Mouse (Mus musculus) embryonic facial prominence, embryonic 15.5 days (tissue): ENCODE results near the gene Pnmt. TPM values are rescaled to one million over a fixed set of nuclear protein-coding genes. Genes with fewer than 3 reads are reported as not detected.

Source experiments
- ATAC-seq: fragments of 200-750 bp; cut with Nextera tagmentation; 2 replicates; pipeline ENCODE4 v1.8.0; 2017; ENCODE audit warnings: low read depth, moderate TSS enrichment; ENCODE audit not compliant: insufficient number of reproducible peaks, low FRiP score, low TSS enrichment
- H3K27ac ChIP-seq: fragments of 300-500 bp; sonication (generic); replicated peaks from 2 replicates; pipeline ENCODE4 v1.5.1; 2015; ENCODE audit warnings: mild to moderate bottlenecking, inconsistent platforms
- H3K27me3 ChIP-seq: fragments of 300-500 bp; sonication (generic); 2 replicates; pipeline ENCODE4 v1.6.1; 2015; ENCODE audit warnings: inconsistent platforms
- H3K36me3 ChIP-seq: fragments of 300-500 bp; sonication (generic); 2 replicates; pipeline ENCODE4 v1.6.1; 2015; ENCODE audit warnings: mild to moderate bottlenecking, inconsistent platforms
- H3K4me1 ChIP-seq: fragments of 300-500 bp; sonication (generic); 2 replicates; pipeline ENCODE4 v1.6.1; 2015; ENCODE audit warnings: inconsistent platforms
- H3K4me2 ChIP-seq: fragments of 300-500 bp; sonication (generic); replicated peaks from 2 replicates; pipeline ENCODE4 v1.6.1; 2015; ENCODE audit warnings: mild to moderate bottlenecking, inconsistent platforms
- H3K4me3 ChIP-seq: fragments of 300-500 bp; sonication (generic); replicated peaks from 2 replicates; pipeline ENCODE4 v1.5.1; 2015; ENCODE audit warnings: mild to moderate bottlenecking, inconsistent platforms
- H3K9ac ChIP-seq: fragments of 300-500 bp; sonication (generic); 2 replicates; pipeline ENCODE4 v1.6.1; 2015; ENCODE audit warnings: inconsistent platforms
- H3K9me3 ChIP-seq: fragments of 300-500 bp; sonication (generic); replicated peaks from 2 replicates; pipeline ENCODE4 v1.6.1; 2016; ENCODE audit warnings: inconsistent platforms
- WGBS: fragments of 180-500 bp; shearing (Covaris S2); methylation state at CpG from one replicate; pipeline ENCODE4 v1.1.7; 2015; 5-methylcytosine and 5-hydroxymethylcytosine counted together
- polyA plus RNA-seq: library from polyadenylated mRNA; unstranded; fragments of >200 nt; fragmentation: Nextera tagmentation; extraction: Ambion mirVana; gene quantifications from 2 replicates; pipeline ENCODE4 v1.2.1, GENCODE M21; 2015

Gene Pnmt
- polyA plus RNA-seq, 1 experiment from 2014 or later, result 0.56 TPM

DNA sequence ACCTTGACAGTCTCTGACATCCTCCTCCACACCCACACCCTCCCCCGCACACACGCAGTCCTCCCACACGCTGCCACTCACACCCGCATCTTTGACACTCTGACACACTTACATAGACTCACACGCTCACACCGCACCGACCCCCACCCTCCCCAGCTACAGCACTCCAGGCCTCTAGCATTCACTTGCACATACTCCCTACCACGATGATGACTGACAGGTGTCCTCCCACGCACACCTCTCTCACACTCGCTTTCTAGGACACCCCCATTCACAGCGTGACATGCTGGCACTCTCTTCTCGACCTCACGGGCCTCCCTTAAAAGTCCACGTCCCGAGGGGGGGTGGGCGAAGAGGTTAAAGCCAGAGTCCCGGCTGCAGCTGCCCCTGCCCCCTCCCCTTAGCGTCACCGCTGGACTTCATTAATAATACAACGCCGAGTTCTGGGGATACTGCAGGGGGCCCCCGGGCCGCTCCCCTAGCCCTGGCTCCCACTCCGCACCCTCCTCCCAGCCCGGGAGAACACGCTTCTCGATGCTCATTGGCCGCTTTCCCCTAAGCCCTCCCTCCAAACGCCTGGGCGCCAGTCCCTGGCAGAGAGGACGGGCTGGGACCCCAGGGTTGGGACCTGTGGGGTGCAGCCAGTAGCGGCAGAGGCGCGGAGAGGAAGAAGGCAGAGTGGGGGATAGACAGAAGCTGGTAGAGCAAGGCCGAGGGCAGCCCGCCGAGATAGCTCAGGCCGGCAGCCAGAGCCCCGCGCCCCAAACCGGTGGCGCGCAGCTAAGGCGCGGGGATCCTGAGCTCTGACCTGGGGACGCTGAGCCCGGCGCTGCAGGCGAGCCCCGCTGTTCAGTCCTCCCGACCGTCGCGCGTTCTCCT lies 37.9 kb upstream of the Pnmt start, which contains the start of gene Ppp1r1b:
Gene Ppp1r1b (plus strand): TSS at position 322 of the 879 bp plus-strand sequence.
- Histone ChIP-seq H3K4me1 (peaks cover 16% of the 10 kb centered on the region), H3K36me3 (no peaks in the 10 kb centered on the region), H3K4me3 (peak within 1 kb of the TSS; percentile 52), H3K9me3 (no peaks in the 10 kb centered on the region), H3K27me3 (peaks cover 93% of the 10 kb centered on the region), H3K9ac (peak within 1 kb of the TSS; percentile 12), H3K27ac (no peak within 1 kb of the TSS), H3K4me2 (peak within 1 kb of the TSS; percentile 97)
- WGBS, result under 1% methylated on average over 55 of the region's 55 CpGs
- ATAC-seq, result no peak

DNA sequence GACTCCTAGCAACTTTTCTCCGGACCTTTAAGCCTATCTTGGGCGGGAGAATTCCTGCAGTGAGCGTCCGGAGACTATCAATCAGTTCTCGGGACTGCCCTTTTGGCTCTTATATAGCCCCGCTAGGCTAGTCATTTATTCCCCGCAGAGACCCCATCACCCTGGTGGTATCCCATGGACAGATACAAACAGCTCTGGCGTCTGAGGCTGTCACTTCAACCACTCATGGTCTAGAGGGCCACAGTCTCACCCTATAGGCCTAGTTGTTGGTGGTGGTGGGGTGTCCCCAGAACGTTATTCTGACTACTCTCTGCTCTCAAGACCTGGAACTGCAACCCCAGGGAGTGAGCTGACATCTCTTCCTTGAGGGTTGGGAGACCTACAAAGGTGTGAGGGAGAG lies 36.9 kb upstream of the Pnmt start:
- Histone ChIP-seq H3K9ac (no peak overlapping the region), H3K36me3 (no peaks in the 10 kb centered on the region), H3K27me3 (peaks cover 89% of the 10 kb centered on the region), H3K4me3 (peak overlapping the region; percentile 52), H3K4me1 (peaks cover 16% of the 10 kb centered on the region), H3K4me2 (peak overlapping the region; percentile 97), H3K27ac (no peak overlapping the region), H3K9me3 (no peaks in the 10 kb centered on the region)
- 10% methylated on average over 9 of the region's 9 CpGs for WGBS
- no peak for ATAC-seq

DNA sequence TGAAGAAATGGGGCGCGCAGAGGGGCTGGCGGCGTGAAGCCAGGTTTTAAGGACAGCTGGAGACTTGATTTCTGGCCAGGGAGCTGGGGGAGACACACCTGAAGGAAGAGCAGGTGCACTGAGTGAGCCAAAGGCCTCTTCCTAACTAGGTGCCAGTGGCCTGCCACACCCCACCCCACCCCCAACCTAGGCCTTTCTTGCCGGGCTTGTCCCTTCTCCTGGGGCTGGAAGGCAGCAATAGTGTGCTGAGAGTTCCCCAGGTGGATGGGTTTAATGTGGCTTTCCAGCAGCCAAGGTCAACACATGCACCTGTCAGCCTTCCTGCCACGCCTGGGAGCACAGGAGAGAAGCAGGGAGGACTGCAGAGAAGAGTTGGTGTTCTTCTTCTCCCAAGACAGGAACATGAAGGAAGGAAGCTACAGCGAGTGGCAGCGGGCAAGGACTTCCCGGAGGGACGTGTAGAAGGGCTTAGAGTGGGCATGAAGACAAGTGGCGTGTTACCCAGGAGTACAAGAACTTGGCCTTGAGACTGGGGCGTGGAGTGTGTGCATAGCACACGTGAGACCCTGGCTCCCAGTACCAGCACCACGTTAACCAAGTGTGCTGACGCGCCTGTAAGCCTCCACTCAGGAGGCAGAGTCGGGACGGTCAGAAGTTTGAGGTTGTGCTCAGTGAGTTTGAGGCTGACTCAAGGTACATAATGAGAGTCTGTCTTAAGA lies 33.8 kb upstream of the Pnmt start:
- Histone ChIP-seq H3K27ac (no peak overlapping the region), H3K4me2 (no peak overlapping the region), H3K36me3 (no peaks in the 10 kb centered on the region), H3K27me3 (peaks cover 71% of the 10 kb centered on the region), H3K9ac (no peak overlapping the region), H3K9me3 (no peaks in the 10 kb centered on the region), H3K4me1 (peaks cover 27% of the 10 kb centered on the region), H3K4me3 (no peak overlapping the region)
- no peak for ATAC-seq
- WGBS, result 75% methylated on average over 18 of the region's 18 CpGs

DNA sequence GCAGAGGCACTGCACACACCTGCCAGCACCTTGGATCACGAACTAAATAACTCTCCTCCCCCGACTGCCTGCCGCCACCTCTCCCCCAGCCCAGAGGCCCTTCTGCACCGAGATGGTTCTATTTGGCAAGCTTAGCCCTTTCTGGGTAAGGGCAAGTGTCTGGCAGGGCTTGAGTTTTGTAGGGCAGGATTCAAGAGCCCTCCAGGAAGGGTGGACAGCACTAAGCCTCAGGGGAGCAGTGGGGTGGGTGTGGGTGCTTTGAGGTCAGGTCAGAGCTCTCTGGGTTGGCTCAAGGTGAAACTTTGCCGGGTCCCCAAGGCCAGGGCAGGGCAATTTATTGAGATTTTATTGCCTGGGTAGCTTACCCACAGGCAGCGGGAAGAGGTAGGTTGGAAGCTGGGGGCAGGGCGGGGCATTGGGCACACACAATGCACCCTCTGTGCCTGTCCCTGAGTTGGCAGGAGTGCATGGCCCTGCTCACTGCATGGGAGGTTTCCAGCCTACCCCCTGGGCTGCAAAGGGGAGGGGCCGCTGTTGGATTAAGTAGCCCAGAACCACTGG lies 32.5 kb upstream of the Pnmt start:
- Histone ChIP-seq H3K36me3 (no peaks in the 10 kb centered on the region), H3K4me1 (peaks cover 22% of the 10 kb centered on the region), H3K9ac (no peak overlapping the region), H3K4me2 (no peak overlapping the region), H3K27me3 (peaks cover 59% of the 10 kb centered on the region), H3K9me3 (no peaks in the 10 kb centered on the region), H3K27ac (no peak overlapping the region), H3K4me3 (no peak overlapping the region)
- WGBS, result 28% methylated on average over 8 of the region's 8 CpGs
- ATAC-seq, result no peak

DNA sequence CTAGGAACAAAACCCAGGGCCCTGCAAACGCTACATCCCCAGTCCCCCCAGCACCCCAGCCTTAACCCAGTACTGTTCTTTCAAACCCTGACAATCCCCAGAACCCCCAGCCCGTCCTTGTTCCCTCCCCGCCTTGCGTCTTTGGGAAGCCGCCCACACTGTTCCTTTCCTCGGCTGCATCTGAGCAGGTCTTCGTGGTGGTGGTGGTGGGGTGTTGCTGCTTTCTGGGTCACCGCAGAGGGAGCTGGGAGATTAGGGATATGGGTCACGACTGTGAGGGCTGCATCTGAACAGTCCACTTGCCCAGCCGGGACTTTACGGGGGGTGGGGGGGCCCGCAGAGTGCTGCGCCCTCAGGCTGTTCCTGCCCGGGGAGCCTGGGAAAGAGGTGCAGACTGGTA lies 31.8 kb upstream of the Pnmt start:
- WGBS, result 51% methylated on average over 14 of the region's 14 CpGs
- Histone ChIP-seq H3K27me3 (peaks cover 51% of the 10 kb centered on the region), H3K4me3 (no peak overlapping the region), H3K36me3 (no peaks in the 10 kb centered on the region), H3K27ac (no peak overlapping the region), H3K4me2 (no peak overlapping the region), H3K4me1 (peaks cover 24% of the 10 kb centered on the region), H3K9me3 (no peaks in the 10 kb centered on the region), H3K9ac (no peak overlapping the region)
- no peak for ATAC-seq

DNA sequence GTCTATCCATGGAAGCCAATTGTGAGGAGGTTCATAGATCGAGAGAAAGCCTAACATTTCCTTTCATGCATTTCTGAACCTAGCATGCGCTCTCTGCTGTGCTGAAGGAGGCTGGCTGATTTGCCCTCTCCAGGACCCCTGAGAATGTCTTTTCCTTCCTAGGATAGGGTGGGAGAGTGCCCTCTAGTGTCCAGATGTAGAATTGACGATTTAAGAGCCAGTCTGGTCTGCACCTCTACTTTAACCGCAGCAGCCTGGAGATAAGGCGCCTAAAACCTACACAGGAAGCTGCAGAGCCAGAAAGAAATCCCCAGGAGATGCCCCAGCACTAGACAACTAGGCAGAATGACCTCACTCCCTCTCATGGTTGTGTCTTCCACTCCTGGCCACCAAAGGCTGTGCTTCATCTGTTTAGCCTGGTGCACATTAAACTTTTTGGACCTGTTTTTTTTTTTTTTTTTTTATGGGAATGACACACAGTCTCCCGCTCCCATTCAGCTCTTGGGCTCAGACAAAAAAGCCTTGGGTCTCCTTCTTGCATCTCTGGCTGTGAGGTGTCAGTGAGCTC lies 30.4 kb upstream of the Pnmt start:
- 7% methylated on average over 6 of the region's 6 CpGs for WGBS

DNA sequence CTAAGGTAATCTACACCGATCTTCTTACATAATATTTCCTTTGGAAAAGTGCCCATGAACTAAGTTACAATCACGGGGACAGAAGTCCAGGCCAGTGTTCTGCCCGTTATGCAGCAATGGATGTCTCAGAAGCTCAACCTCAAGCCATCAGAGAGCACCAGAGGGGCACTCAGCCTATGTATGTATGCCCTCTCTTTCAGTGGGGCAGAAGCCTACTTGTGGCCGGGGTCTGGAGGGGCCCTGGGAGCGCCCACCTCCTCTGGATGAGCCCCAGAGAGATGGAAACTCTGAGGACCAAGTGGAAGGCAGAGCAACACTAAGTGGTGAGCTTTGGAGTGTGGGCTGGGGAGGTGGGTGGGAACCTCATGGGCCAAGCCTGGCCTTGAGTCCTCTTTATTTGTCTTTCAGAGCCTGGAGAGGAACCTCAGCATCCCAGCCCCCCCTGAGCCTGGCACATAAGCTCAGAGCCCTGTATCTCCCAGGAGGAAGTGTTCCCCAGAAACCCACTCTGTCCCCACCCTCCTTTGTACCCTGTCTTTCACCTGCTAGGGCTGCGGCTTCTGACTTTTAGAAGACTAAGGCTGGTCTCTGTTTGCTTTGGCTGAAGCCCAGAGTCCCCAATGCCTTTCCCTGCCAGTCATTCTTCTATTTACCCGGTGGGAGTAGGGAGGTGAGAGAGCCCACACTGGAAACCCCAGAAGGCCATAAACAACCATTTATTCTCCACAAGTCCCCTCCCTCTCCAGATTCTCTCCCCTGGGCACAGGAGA lies 29.4 kb upstream of the Pnmt start:
- ATAC-seq, result no peak
- no peak overlapping the region for H3K4me2 ChIP-seq
- H3K9ac ChIP-seq, result no peak overlapping the region
- 76% methylated on average over 7 of the region's 7 CpGs for WGBS
- peaks cover 41% of the 10 kb centered on the region for H3K4me1 ChIP-seq
- H3K27me3 ChIP-seq, result peaks cover 28% of the 10 kb centered on the region
- H3K27ac ChIP-seq, result no peak overlapping the region
- H3K9me3 ChIP-seq, result no peaks in the 10 kb centered on the region
- H3K36me3 ChIP-seq, result no peaks in the 10 kb centered on the region
- H3K4me3 ChIP-seq, result no peak overlapping the region

More for the DNA sequence above, 30.4 kb upstream of the Pnmt start:
- Histone ChIP-seq H3K27me3 (peaks cover 38% of the 10 kb centered on the region), H3K27ac (no peak overlapping the region), H3K36me3 (no peaks in the 10 kb centered on the region), H3K4me3 (no peak overlapping the region), H3K4me1 (peaks cover 38% of the 10 kb centered on the region), H3K9ac (no peak overlapping the region), H3K4me2 (no peak overlapping the region), H3K9me3 (no peaks in the 10 kb centered on the region)
- ATAC-seq, result no peak

DNA sequence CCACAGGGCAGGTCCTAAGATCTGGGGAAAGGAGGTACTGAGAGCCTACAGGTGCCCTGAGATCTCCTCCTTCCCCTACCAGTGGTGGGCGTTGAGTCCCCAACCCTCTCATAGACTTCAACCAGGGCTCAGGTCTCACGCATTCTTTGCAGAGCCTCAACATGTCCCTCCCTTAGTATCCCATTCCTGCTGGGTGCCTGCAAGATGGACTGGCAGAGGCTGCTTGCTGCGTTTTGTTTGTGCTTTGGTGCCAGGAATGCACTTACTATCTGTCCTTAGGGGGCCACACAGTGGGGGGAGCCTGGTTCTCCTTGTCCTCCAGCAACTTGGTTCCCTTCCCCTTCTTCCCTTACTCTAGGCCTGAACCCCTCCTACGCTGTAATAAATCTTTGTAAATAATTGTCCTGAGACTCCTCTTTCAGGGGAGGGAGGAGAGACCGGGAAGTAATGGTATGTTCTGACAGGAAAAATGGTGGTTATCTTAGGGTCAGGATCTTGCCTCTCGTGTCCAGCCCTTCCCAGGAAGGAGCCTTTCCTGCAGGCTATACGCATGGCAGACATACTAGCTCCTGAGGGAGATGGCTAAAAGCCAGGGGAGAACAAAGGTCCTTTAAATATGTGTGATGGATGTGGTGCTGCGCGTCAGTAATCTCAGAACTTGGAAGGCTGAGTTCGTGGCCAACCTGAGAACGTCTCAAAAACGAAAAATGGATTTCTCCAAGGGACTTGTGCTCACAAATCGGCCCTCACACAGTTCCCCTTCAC lies 28.7 kb upstream of the Pnmt start:
- Histone ChIP-seq H3K9me3 (no peaks in the 10 kb centered on the region), H3K36me3 (no peaks in the 10 kb centered on the region), H3K9ac (no peak overlapping the region; the same call in none of the 2 replicates), H3K4me3 (peak overlapping the region; percentile 70), H3K27ac (peak overlapping the region; percentile 89), H3K4me2 (peak overlapping the region; percentile 75), H3K27me3 (peaks cover 20% of the 10 kb centered on the region), H3K4me1 (peaks cover 41% of the 10 kb centered on the region)
- 11% methylated on average over 13 of the region's 13 CpGs for WGBS
- 0 out of 2 replicates have a peak, but pooled peaks have one; percentile 0 for ATAC-seq

DNA sequence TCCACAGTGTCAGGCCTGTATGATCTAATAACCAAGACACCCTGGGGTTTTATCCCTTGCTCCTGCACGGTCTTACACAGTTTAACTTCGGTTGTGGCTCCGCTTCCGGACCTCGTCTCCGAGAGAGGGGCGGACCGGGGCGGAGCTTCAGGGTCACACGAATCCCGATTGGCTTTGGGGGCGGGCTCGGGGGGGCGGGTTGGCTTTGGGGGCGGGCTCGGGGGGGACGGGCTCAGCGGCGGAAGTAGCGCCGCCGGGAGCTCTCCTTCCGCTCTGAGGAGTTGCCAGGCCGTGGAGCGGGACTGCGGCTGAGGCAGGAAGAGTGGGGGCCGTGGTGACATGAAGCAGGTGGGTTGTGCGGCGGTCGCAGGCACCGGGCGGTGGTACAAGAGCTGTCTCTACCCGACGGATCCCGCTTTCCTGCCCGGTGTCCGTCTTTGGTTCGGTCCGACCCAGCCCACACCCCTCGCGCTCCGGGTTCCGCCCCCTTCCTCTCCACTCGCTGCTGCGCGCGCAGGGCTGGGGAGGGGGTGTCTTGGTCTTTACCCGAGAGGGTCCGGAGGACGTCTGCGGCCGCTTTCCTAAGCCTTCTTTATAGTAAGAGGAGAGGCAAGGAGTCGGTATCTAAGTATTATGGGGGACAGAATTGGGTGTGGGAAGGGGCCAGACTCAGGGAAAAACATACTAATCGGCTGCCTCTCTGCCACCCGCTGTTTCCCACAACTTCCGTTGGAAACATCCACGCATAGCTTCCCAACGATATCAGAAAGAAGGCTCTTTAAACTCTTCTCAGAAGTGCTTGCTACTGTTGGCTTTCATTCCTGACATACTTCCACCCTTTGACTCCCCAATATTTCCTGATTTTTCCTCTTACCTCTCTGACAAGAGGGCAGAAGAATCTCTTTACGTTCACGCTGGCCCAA lies 27.8 kb upstream of the Pnmt start, which contains the start of gene Stard3:
Gene Stard3 (plus strand): TSS at position 208 of the 923 bp plus-strand sequence.
- under 1% methylated on average over 60 of the region's 60 CpGs for WGBS
- Histone ChIP-seq H3K27me3 (peaks cover 12% of the 10 kb centered on the region; the same call in 1 of the 2 replicates), H3K9ac (peak within 1 kb of the TSS; percentile 60), H3K4me3 (peak within 1 kb of the TSS; percentile 70), H3K4me2 (peak within 1 kb of the TSS; percentile 75), H3K9me3 (no peaks in the 10 kb centered on the region), H3K36me3 (no peaks in the 10 kb centered on the region), H3K27ac (peak within 1 kb of the TSS; percentile 89), H3K4me1 (peaks cover 41% of the 10 kb centered on the region)
- peak; percentile 89 for ATAC-seq
